ENCODE assay signal across 24 mouse cellular contexts in genomic region chr10:120375438-120375837, GRCm38 (mm10).
DNase-seq lines count a peak whose midpoint lies in the region; ATAC-seq and TF ChIP-seq lines count a peak whose summit lies in the region.
"Had no signal": no experiment of that assay in that cellular context is flagged by ENCODE, and none has a peak within 500 bp of the region (broad histone marks: within the 10 kb centered on the region; RNA-seq: fewer than 3 reads in every experiment).

No protein-coding gene starts in this region.

- no peak overlapping the region for H3K9ac ChIP-seq in forebrain, embryonic 13.5 days
- no peak overlapping the region for H3K9ac ChIP-seq in liver, postnatal 0 days (replicated peaks)
- H3K9ac ChIP-seq in liver, embryonic 11.5 days (ENCODE audit: low read depth, low read length) = no peak overlapping the region
- H3K9ac ChIP-seq: embryonic facial prominence, embryonic 12.5 days; heart, embryonic 15.5 days; hindbrain, embryonic 13.5 days had no signal

- 0 out of 2 replicates have a peak overlapping the region, but pooled peaks have one; percentile 5 for H3K27ac ChIP-seq in forebrain, embryonic 10.5 days
- H3K27ac ChIP-seq in forebrain, embryonic 13.5 days = no peak overlapping the region
- H3K27ac ChIP-seq in liver, postnatal 0 days (ENCODE audit: low read depth) = no peak overlapping the region
- H3K27ac ChIP-seq in liver, embryonic 11.5 days (ENCODE audit: low read depth, low read length) = no peak overlapping the region
- H3K27ac ChIP-seq: heart, embryonic 15.5 days; hindbrain, embryonic 13.5 days; hindbrain, postnatal 0 days had no signal

- H3K36me3 ChIP-seq in forebrain, embryonic 10.5 days (replicated peaks) = peaks cover 78% of the 10 kb centered on the region
- H3K36me3 ChIP-seq in forebrain, embryonic 13.5 days (ENCODE audit: poor library complexity, severe bottlenecking) = no peaks in the 10 kb centered on the region
- no peaks in the 10 kb centered on the region for H3K36me3 ChIP-seq in liver, postnatal 0 days (replicated peaks; ENCODE audit: insufficient read depth, low read length)
- peaks cover 2% of the 10 kb centered on the region; the same call in 1 of the 2 replicates for H3K36me3 ChIP-seq in liver, embryonic 11.5 days (ENCODE audit: control insufficient read depth, insufficient read depth, low read length)
- H3K36me3 ChIP-seq: heart, embryonic 15.5 days; hindbrain, embryonic 13.5 days had no signal

- ATAC-seq in forebrain, embryonic 13.5 days = no peak
- 0 out of 2 replicates have a peak, but pooled peaks have one; percentile 13 for ATAC-seq in liver, postnatal 0 days
- no peak for ATAC-seq in liver, embryonic 11.5 days (replicated peaks; ENCODE audit: low FRiP score)
- ATAC-seq in cerebellum, adult (ENCODE audit: insufficient number of reproducible peaks, low FRiP score, low TSS enrichment) = no peak
- ATAC-seq: forebrain, embryonic 14.5 days; hindbrain, postnatal 0 days; intestine, postnatal 0 days had no signal

- H3K9me3 ChIP-seq in forebrain, embryonic 10.5 days = no peaks in the 10 kb centered on the region
- no peaks in the 10 kb centered on the region for H3K9me3 ChIP-seq in forebrain, embryonic 13.5 days (replicated peaks)
- no peaks in the 10 kb centered on the region for H3K9me3 ChIP-seq in liver, postnatal 0 days (ENCODE audit: low read length)
- H3K9me3 ChIP-seq in liver, embryonic 11.5 days (ENCODE audit: control insufficient read depth, low read length) = no peaks in the 10 kb centered on the region
- H3K9me3 ChIP-seq: embryonic facial prominence, embryonic 12.5 days; heart, embryonic 15.5 days; hindbrain, embryonic 13.5 days had no signal

- WGBS in forebrain, embryonic 10.5 days = 91% methylated on average over 14 of the region's 14 CpGs
- WGBS in forebrain, embryonic 13.5 days = 77% methylated on average over 14 of the region's 14 CpGs
- WGBS in liver, postnatal 0 days (ENCODE audit: insufficient replicate concordance) = 77% methylated on average over 14 of the region's 14 CpGs
- 85% methylated on average over 14 of the region's 14 CpGs for WGBS in liver, embryonic 11.5 days

- no peak for TF ChIP-seq EP300 in liver, postnatal 0 days (IDR thresholded peaks at IDR 0.05; ENCODE audit: low read depth)

- H3K4me2 ChIP-seq in forebrain, embryonic 13.5 days = no peak overlapping the region
- H3K4me2 ChIP-seq in liver, postnatal 0 days (ENCODE audit: low read depth, low read length) = no peak overlapping the region
- no peak overlapping the region for H3K4me2 ChIP-seq in liver, embryonic 11.5 days
- H3K4me2 ChIP-seq: embryonic facial prominence, embryonic 12.5 days; heart, embryonic 11.5 days; heart, embryonic 15.5 days; hindbrain, embryonic 13.5 days had no signal

- H3K27me3 ChIP-seq in forebrain, embryonic 10.5 days (ENCODE audit: poor library complexity, severe bottlenecking) = no peaks in the 10 kb centered on the region
- H3K27me3 ChIP-seq in forebrain, embryonic 13.5 days = peaks cover 3% of the 10 kb centered on the region; the same call in 1 of the 2 replicates
- no peaks in the 10 kb centered on the region for H3K27me3 ChIP-seq in liver, postnatal 0 days (ENCODE audit: insufficient read depth, low read length)
- H3K27me3 ChIP-seq in liver, embryonic 11.5 days (replicated peaks; ENCODE audit: control insufficient read depth, insufficient read depth, low read length) = no peaks in the 10 kb centered on the region
- H3K27me3 ChIP-seq: embryonic facial prominence, embryonic 12.5 days; heart, embryonic 15.5 days; hindbrain, embryonic 13.5 days had no signal

- H3K4me3 ChIP-seq in forebrain, embryonic 10.5 days = no peak overlapping the region
- no peak overlapping the region for H3K4me3 ChIP-seq in forebrain, embryonic 13.5 days
- no peak overlapping the region for H3K4me3 ChIP-seq in liver, postnatal 0 days (ENCODE audit: low read depth, low read length)
- H3K4me3 ChIP-seq in liver, embryonic 11.5 days (ENCODE audit: low read depth, low read length) = no peak overlapping the region
- H3K4me3 ChIP-seq: embryonic facial prominence, embryonic 12.5 days; heart, embryonic 15.5 days; hindbrain, embryonic 13.5 days had no signal

- no peak for TF ChIP-seq CTCF in liver, postnatal 0 days (IDR thresholded peaks at IDR 0.05; ENCODE audit: low read depth)

- H3K4me1 ChIP-seq in forebrain, embryonic 10.5 days = peaks cover 50% of the 10 kb centered on the region
- H3K4me1 ChIP-seq in forebrain, embryonic 13.5 days = peaks cover 45% of the 10 kb centered on the region
- H3K4me1 ChIP-seq in liver, postnatal 0 days (ENCODE audit: insufficient read depth) = no peaks in the 10 kb centered on the region
- H3K4me1 ChIP-seq in liver, embryonic 11.5 days (replicated peaks; ENCODE audit: control insufficient read depth, insufficient read depth, low read length) = peaks cover 4% of the 10 kb centered on the region; the same call in 1 of the 2 replicates

- DNase-seq in forebrain, embryonic 10.5 days (ENCODE audit: extremely low spot score, low spot score) = no peak
- DNase-seq in liver, postnatal 0 days = no peak
- no peak for DNase-seq in liver, embryonic 11.5 days (ENCODE audit: low spot score)
- peak; percentile 20 for DNase-seq in induced T-regulatory cell, adult 2 months (ENCODE audit: low read depth)
- DNase-seq in embryo, embryonic 9.5 days (ENCODE audit: extremely low spot score) = no peak
- DNase-seq: adrenal gland, adult 8-10 months; adrenal gland, postnatal 36 days; B cell, adult 2 months; cerebellum, adult 11 months; cerebellum, adult 8-10 months; cerebellum, postnatal 14 days; embryo, embryonic 11 days; gastrocnemius, postnatal 36 days; heart, adult 18-20 months; heart, postnatal 14 days had no signal
